Mouse (Mus musculus) spleen, adult 2 months (tissue): ENCODE results near the gene Dock7. TPM values are rescaled to one million over a fixed set of nuclear protein-coding genes. Genes with fewer than 3 reads are reported as not detected.

Source experiments
- DNase-seq, 2 experiments: peaks; one replicate each; pipeline versions ENCODE4 v3.0.0 to v3.0.0-alpha.2; 2012 to 2021; ENCODE audit warnings: low spot score in 2 of 2, low read depth in 1 of 2
- H3K27ac ChIP-seq: fragments of 200-500 bp; 2 replicates; pipeline ENCODE4 v1.5.1; 2012; ENCODE audit warnings: low read length, inconsistent platforms; ENCODE audit not compliant: insufficient read depth
- H3K27me3 ChIP-seq: fragments of 200-500 bp; 2 replicates; pipeline ENCODE4 v1.6.1; 2012; ENCODE audit warnings: mild to moderate bottlenecking, moderate library complexity, low read length, inconsistent platforms; ENCODE audit not compliant: control insufficient read depth, insufficient read depth
- H3K36me3 ChIP-seq: fragments of 200-500 bp; 2 replicates; pipeline ENCODE4 v1.6.1; 2012; ENCODE audit warnings: mild to moderate bottlenecking, low read length, inconsistent platforms; ENCODE audit not compliant: control insufficient read depth, insufficient read depth
- H3K4me1 ChIP-seq: fragments of 200-500 bp; 2 replicates; pipeline ENCODE4 v1.6.1; 2011; ENCODE audit warnings: inconsistent platforms; ENCODE audit not compliant: control insufficient read depth, insufficient read depth, insufficient read length
- H3K4me3 ChIP-seq: fragments of 200-500 bp; 2 replicates; pipeline ENCODE4 v1.5.1; 2011; ENCODE audit warnings: mild to moderate bottlenecking, inconsistent platforms; ENCODE audit not compliant: insufficient read depth, insufficient read length; ENCODE audit errors: extremely low read depth
- CTCF ChIP-seq: fragments of 200-500 bp; IDR thresholded peaks from 2 replicates; pipeline ENCODE4 v1.5.1; 2011; ENCODE audit warnings: mild to moderate bottlenecking, inconsistent platforms; ENCODE audit not compliant: insufficient read depth, insufficient read length, insufficient replicate concordance; ENCODE audit errors: extremely low read depth
- POLR2A ChIP-seq: fragments of 200-500 bp; IDR thresholded peaks from 2 replicates; pipeline ENCODE4 v1.6.1; 2011; ENCODE audit warnings: low read depth, low read length, inconsistent platforms
- WGBS: fragments of 180-500 bp; shearing (Covaris S2); methylation state at CpG from one replicate; pipeline ENCODE4 v1.1.7; 2018; 5-methylcytosine and 5-hydroxymethylcytosine counted together
- polyA plus RNA-seq: library from polyadenylated mRNA; depleted of rRNA; stranded (reverse); fragments of >200 nt; gene quantifications from 2 replicates; pipeline ENCODE4 v1.2.3, GENCODE M21; 2012

Gene Dock7
- polyA plus RNA-seq, 1 experiment = 5.4 TPM

DNA sequence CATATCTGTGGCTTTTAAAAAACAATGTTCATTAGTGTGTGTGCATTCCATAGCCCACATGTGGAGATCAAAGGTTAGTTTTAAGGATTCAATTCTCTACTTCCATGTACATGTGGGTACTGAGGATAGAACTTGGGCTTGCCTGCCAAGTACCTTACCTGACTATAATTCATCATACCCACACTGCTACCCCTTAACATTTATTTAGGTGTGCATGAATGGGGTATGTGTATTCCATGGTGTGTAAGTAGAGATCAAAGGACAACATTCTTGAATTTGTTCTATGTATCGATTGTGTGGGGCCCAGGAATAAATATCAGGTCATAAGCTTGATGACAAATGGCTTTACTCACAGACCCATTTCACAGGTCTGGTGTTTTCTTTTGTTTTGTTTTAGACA lies 20.5 kb upstream of the Dock7 start:
- H3K4me1 ChIP-seq = no peaks in the 10 kb centered on the region
- H3K4me3 ChIP-seq = no peak overlapping the region
- H3K27ac ChIP-seq = no peak overlapping the region
- no peaks in the 10 kb centered on the region for H3K27me3 ChIP-seq
- no peaks in the 10 kb centered on the region for H3K36me3 ChIP-seq
- 89% methylated on average over 1 of the region's 1 CpGs for WGBS
- DNase-seq = no peak
- TF ChIP-seq CTCF (no peak), POLR2A (no peak)

DNA sequence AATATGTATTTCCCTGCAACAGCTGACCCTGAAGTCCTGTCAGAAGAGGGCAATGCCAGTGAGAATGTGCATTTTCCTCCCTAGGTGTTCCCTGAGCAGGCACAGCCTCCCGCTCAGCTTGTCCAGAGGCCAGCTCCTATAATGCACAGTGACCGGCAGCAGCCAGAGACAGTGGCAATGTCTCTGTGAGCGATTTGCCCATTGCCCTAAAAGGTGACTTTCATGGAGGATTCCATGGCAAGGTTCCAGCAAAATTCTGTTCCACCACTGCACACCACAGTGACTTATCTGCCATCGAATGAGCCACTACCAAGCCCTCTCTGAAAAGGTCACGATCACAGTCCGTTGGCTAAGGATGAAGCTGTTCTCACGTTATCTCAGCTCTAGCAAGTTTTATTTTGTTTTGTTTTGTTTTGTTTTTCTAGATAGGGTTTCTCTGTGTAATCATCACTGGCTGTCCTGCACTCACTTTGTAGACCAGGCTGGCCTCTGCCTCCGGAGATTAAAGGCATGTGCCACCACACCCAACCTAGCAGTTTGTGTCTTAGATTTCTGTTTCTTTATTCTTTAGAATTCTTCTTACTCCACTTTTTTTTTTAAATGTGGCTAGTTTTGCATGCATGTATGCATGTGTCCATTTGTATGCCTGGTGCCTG lies 17.4 kb upstream of the Dock7 start:
- DNase-seq = no peak
- Histone ChIP-seq H3K27me3 (no peaks in the 10 kb centered on the region), H3K27ac (no peak overlapping the region), H3K4me3 (no peak overlapping the region), H3K4me1 (no peaks in the 10 kb centered on the region), H3K36me3 (no peaks in the 10 kb centered on the region)
- no peak for TF ChIP-seq POLR2A
- no peak for TF ChIP-seq CTCF
- WGBS = 88% methylated on average over 8 of the region's 8 CpGs

DNA sequence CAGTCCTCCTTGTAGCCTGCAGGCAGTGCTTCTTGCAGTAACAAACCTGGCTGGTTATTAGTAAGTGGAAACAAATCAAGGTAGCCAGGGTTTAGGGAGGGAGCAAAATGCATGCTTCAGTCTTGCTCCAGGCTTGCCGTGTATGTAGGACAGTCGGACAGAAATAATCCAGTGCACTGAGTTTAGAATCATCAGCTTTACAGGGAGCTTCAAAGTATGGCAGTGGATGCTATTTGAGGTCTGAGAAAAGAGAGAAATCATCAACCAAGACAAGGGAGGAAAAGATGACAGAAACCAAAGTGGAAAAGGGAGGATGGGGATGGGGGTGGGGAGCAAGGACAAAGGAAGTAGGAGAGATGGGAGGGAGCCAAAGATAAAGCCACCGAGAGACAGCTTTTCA lies 13.8 kb upstream of the Dock7 start:
- Histone ChIP-seq H3K27me3 (no peaks in the 10 kb centered on the region), H3K27ac (no peak overlapping the region), H3K36me3 (no peaks in the 10 kb centered on the region), H3K4me1 (no peaks in the 10 kb centered on the region), H3K4me3 (no peak overlapping the region)
- no peak for TF ChIP-seq POLR2A
- TF ChIP-seq CTCF = no peak
- WGBS = 79% methylated on average over 3 of the region's 3 CpGs
- no peak for DNase-seq

DNA sequence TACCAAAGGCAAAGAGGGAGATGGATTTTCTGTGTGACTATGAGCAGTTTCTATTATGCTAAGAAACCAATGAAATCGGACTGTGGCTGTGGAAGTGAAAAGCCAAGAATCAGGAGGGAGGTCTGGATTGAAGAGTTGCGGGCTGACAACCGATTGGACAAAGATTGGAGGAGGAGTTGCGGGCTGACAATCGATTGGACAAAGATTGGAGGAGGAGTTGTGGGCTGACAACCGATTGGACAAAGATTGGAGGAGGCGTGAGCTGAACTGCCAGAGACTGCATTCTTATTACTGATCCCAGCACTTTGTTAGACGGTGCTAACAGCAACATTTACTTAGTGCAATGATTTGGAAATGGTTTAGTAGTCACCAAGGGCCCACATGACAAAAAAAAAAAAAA lies 12.6 kb upstream of the Dock7 start:
- Histone ChIP-seq H3K36me3 (no peaks in the 10 kb centered on the region), H3K27ac (no peak overlapping the region), H3K27me3 (no peaks in the 10 kb centered on the region), H3K4me1 (no peaks in the 10 kb centered on the region), H3K4me3 (no peak overlapping the region)
- WGBS = 93% methylated on average over 8 of the region's 8 CpGs
- TF ChIP-seq CTCF = no peak
- DNase-seq = no peak

DNA sequence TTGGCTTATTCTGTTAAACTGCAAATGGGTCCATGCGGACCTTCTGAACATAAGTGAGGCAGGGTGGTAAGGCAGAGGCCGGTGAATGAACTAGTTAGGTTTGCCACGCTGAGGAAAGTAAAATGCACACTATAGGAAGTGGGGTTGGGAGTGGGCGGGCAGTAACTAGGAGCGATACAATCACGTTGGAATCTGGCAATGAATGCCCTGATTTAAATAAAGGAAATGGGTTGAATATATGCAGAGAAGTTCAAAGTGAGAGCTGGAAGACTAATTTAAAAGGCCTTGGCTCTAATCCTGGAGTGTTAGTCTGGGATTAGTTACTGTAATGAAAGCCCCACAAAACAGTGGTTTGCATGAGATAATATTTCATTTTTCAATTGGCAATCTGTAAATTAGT lies 12.0 kb upstream of the Dock7 start:
- no peak overlapping the region for H3K27ac ChIP-seq
- no peak overlapping the region for H3K4me3 ChIP-seq
- H3K27me3 ChIP-seq = no peaks in the 10 kb centered on the region
- no peak for TF ChIP-seq CTCF
- no peak for TF ChIP-seq POLR2A
- WGBS = 63% methylated on average over 6 of the region's 6 CpGs
- no peaks in the 10 kb centered on the region for H3K36me3 ChIP-seq
- no peak for DNase-seq
- no peaks in the 10 kb centered on the region for H3K4me1 ChIP-seq

DNA sequence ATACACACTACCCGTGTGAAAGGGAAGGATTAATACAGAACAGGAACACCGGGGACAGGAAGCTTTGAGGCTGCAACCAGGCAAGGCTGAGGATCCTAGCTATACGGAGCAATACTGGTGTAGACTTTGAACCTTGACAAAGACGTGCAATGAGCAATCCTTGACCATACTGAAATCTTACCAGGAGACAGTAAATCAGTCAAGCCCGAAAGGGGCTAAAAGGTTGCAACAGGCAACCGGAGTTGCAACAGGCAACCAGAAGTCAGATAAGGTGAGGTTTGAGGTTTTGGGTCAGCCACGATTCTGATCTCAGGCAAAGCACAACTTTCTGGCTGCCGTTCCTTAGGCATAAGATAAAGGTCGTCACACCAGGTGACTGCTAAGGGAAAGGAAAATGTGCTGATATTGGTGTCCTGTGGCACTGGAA lies 10.5 kb upstream of the Dock7 start:
- WGBS = 18% methylated on average over 9 of the region's 9 CpGs
- DNase-seq = no peak
- no peaks in the 10 kb centered on the region for H3K27me3 ChIP-seq
- no peaks in the 10 kb centered on the region for H3K4me1 ChIP-seq
- no peaks in the 10 kb centered on the region for H3K36me3 ChIP-seq
- no peak overlapping the region for H3K4me3 ChIP-seq
- no peak overlapping the region for H3K27ac ChIP-seq
- TF ChIP-seq CTCF (no peak), POLR2A (no peak)

DNA sequence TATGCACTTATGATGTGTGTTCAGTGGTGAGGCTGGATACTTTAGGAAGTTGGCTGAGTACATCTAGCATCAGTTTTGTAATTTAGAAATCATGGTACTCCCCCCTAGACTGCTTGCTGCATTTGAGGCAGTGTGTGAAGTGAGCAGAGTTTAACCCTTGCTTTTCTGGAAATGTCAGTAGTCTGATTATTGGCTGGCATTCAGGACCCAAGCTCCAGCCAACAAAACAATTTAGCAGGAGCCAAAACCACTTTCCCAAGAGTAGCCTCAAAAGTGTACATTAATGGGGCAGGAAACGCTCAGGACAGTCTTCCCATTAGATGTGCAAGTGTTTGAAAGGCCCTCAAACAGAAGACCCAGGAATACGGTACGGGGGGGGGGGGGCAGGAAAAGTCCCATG lies 2.8 kb upstream of the Dock7 start:
- no peak for DNase-seq
- Histone ChIP-seq H3K4me1 (no peaks in the 10 kb centered on the region; the same call in 1 of the 2 replicates), H3K36me3 (no peaks in the 10 kb centered on the region), H3K27me3 (peaks cover 8% of the 10 kb centered on the region), H3K27ac (no peak overlapping the region), H3K4me3 (no peak overlapping the region)
- WGBS = 74% methylated on average over 3 of the region's 3 CpGs
- no peak for TF ChIP-seq CTCF
- no peak for TF ChIP-seq POLR2A
